Mouse (Mus musculus) ZHBTc4 (cell line): Measurements from ENCODE around the gene Pnpla5.
"Not testable (repeated sequence)": the region's sequence is repeated elsewhere in the genome, so short reads cannot be mapped to it uniquely, and the experiment has no call there.

Experiments used
- DNase-seq: peaks from one replicate; pipeline ENCODE4 v3.0.0-alpha.2; 2011; ENCODE audit warnings: low read depth, low spot score

Pnpla5 gene

GRCm38 (mm10) chr15:84123075-84123474, at the start of gene Pnpla5:
Pnpla5 (minus strand) TSS chr15:84123175.
- no peak for DNase-seq

GRCm38 (mm10) chr15:84171166-84171565, 48.2 kb upstream of the Pnpla5 start:
- DNase-seq, result peak; percentile 65

- no peak for DNase-seq
Measured at GRCm38 (mm10) chr15:84169511-84169910, 46.5 kb upstream of the Pnpla5 start.

GRCm38 (mm10) chr15:84168170-84169161, 45.5 kb upstream of the Pnpla5 start:
- DNase-seq, result peak; percentile 76

GRCm38 (mm10) chr15:84167600-84167999, 44.6 kb upstream of the Pnpla5 start, which contains the start of gene Pnpla3:
Pnpla3 (plus strand) TSS chr15:84167837.
- peak; percentile 99 for DNase-seq

- DNase-seq, result no peak
Measured at GRCm38 (mm10) chr15:84166818-84167217, 43.8 kb upstream of the Pnpla5 start.

GRCm38 (mm10) chr15:84161871-84162270, 38.9 kb upstream of the Pnpla5 start:
- DNase-seq, result no peak

- DNase-seq, result not testable (repeated sequence)
Measured at GRCm38 (mm10) chr15:84157530-84157929, 34.6 kb upstream of the Pnpla5 start.

GRCm38 (mm10) chr15:84156158-84156557, 33.2 kb upstream of the Pnpla5 start:
- DNase-seq, result no peak

- DNase-seq, result no peak
Measured at GRCm38 (mm10) chr15:84140929-84141328, 18.0 kb upstream of the Pnpla5 start.

GRCm38 (mm10) chr15:84140109-84140508, 17.1 kb upstream of the Pnpla5 start:
- no peak for DNase-seq

GRCm38 (mm10) chr15:84139592-84140005, 16.6 kb upstream of the Pnpla5 start:
- no peak for DNase-seq

GRCm38 (mm10) chr15:84136473-84137415, 13.8 kb upstream of the Pnpla5 start:
- DNase-seq, result peak; percentile 35

GRCm38 (mm10) chr15:84135472-84135871, 12.5 kb upstream of the Pnpla5 start:
- DNase-seq, result peak; percentile 89

GRCm38 (mm10) chr15:84133440-84133839, 10.5 kb upstream of the Pnpla5 start:
- no peak for DNase-seq

- DNase-seq, result peak; percentile 42
Measured at GRCm38 (mm10) chr15:84131971-84132370, 9.0 kb upstream of the Pnpla5 start.

GRCm38 (mm10) chr15:84131096-84131786, 8.3 kb upstream of the Pnpla5 start:
- DNase-seq, result peak; percentile 90

GRCm38 (mm10) chr15:84126871-84127270, 3.9 kb upstream of the Pnpla5 start:
- DNase-seq, result peak; percentile 40

GRCm38 (mm10) chr15:84126447-84126846, 3.5 kb upstream of the Pnpla5 start:
- DNase-seq, result no peak

- no peak for DNase-seq
Measured at GRCm38 (mm10) chr15:84124086-84124485, 1.1 kb upstream of the Pnpla5 start.

GRCm38 (mm10) chr15:84121036-84121435, 1.9 kb downstream of the Pnpla5 start:
- DNase-seq, result no peak
